Mouse (Mus musculus) neural tube, embryonic 11.5 days (tissue): ENCODE results near the gene Gfy. TPM values are rescaled to one million over a fixed set of nuclear protein-coding genes. Genes with fewer than 3 reads are reported as not detected.
"Not testable (repeated sequence)": the region's sequence is repeated elsewhere in the genome, so short reads cannot be mapped to it uniquely, and the experiment has no call there.

ENCODE experiments used
- ATAC-seq: fragments of 200-750 bp; cut with Nextera tagmentation; 2 replicates; pipeline ENCODE4 v1.8.0; 2017; ENCODE audit warnings: moderate number of reproducible peaks, mild to moderate bottlenecking, moderate TSS enrichment, moderate library complexity; ENCODE audit not compliant: insufficient read depth, low FRiP score, low TSS enrichment
- DNase-seq: peaks from one replicate; pipeline ENCODE4 v3.0.0-alpha.2; 2015; ENCODE audit warnings: low spot score
- H3K27ac ChIP-seq: fragments of 300-500 bp; sonication (generic); 2 replicates; pipeline ENCODE4 v1.5.1; 2014; ENCODE audit warnings: low read depth, mild to moderate bottlenecking, low read length
- H3K27me3 ChIP-seq: fragments of 300-500 bp; sonication (generic); 2 replicates; pipeline ENCODE4 v1.6.1; 2014; ENCODE audit warnings: mild to moderate bottlenecking, low read length, mixed read lengths; ENCODE audit not compliant: control insufficient read depth, insufficient read depth
- H3K36me3 ChIP-seq: fragments of 300-500 bp; sonication (generic); 2 replicates; pipeline ENCODE4 v1.6.1; 2014; ENCODE audit warnings: mild to moderate bottlenecking, low read length, moderate library complexity, mixed read lengths; ENCODE audit not compliant: control insufficient read depth, insufficient read depth
- H3K4me1 ChIP-seq: fragments of 300-500 bp; sonication (generic); 2 replicates; pipeline ENCODE4 v1.6.1; 2014; ENCODE audit warnings: low read length, mixed read lengths; ENCODE audit not compliant: control insufficient read depth, insufficient read depth
- H3K4me2 ChIP-seq: fragments of 300-500 bp; sonication (generic); 2 replicates; pipeline ENCODE4 v1.6.1; 2014; ENCODE audit warnings: low read depth, mild to moderate bottlenecking, moderate library complexity
- H3K4me3 ChIP-seq: fragments of 300-500 bp; sonication (generic); 2 replicates; pipeline ENCODE4 v1.5.1; 2014; ENCODE audit warnings: low read depth, low read length
- H3K9ac ChIP-seq: fragments of 300-500 bp; sonication (generic); 2 replicates; pipeline ENCODE4 v1.6.1; 2014; ENCODE audit warnings: mild to moderate bottlenecking, low read length
- H3K9me3 ChIP-seq: fragments of 300-500 bp; sonication (generic); 2 replicates; pipeline ENCODE4 v1.6.1; 2016; ENCODE audit warnings: low read length; ENCODE audit not compliant: control insufficient read depth
- WGBS: fragments of 180-500 bp; shearing (Covaris S2); extraction: QIAGEN DNeasy Blood & Tissue Kit; methylation state at CpG from one replicate; pipeline ENCODE4 v1.1.7; 2014; 5-methylcytosine and 5-hydroxymethylcytosine counted together
- polyA plus RNA-seq: library from polyadenylated mRNA; unstranded; fragments of >200 nt; fragmentation: Nextera tagmentation; extraction: Ambion mirVana; gene quantifications from 2 replicates; pipeline ENCODE4 v1.2.1, GENCODE M21; 2014

The Gfy gene
- polyA plus RNA-seq, 1 experiment from 2014 or later: not detected

- H3K4me3 ChIP-seq: no peak overlapping the region
- H3K4me2 ChIP-seq: no peak overlapping the region
- peaks cover 76% of the 10 kb centered on the region for H3K27me3 ChIP-seq
- H3K9me3 ChIP-seq: no peaks in the 10 kb centered on the region
- no peak overlapping the region for H3K27ac ChIP-seq
- ATAC-seq (no peak), DNase-seq (no peak)
- WGBS: 4% methylated on average over 25 of the region's 31 CpGs
- no peak overlapping the region for H3K9ac ChIP-seq
- no peaks in the 10 kb centered on the region; the same call in 1 of the 2 replicates for H3K36me3 ChIP-seq
- peaks cover 8% of the 10 kb centered on the region for H3K4me1 ChIP-seq
Observed at GRCm38 (mm10) chr7:45176356-45176755, 3.0 kb downstream of the Gfy start.

GRCm38 (mm10) chr7:45175929-45176328 lies 3.4 kb downstream of the Gfy start:
- 3% methylated on average over 23 of the region's 23 CpGs for WGBS
- Histone ChIP-seq H3K27ac (no peak overlapping the region), H3K9ac (no peak overlapping the region), H3K9me3 (no peaks in the 10 kb centered on the region), H3K4me3 (no peak overlapping the region), H3K4me2 (no peak overlapping the region), H3K4me1 (peaks cover 6% of the 10 kb centered on the region), H3K36me3 (no peaks in the 10 kb centered on the region; the same call in 1 of the 2 replicates), H3K27me3 (peaks cover 72% of the 10 kb centered on the region)
- DNase-seq (no peak), ATAC-seq (no peak)

- Histone ChIP-seq H3K36me3 (no peaks in the 10 kb centered on the region; the same call in 1 of the 2 replicates), H3K27me3 (peaks cover 66% of the 10 kb centered on the region), H3K27ac (no peak overlapping the region), H3K4me2 (no peak overlapping the region), H3K4me3 (no peak overlapping the region), H3K4me1 (peaks cover 6% of the 10 kb centered on the region), H3K9ac (no peak overlapping the region), H3K9me3 (no peaks in the 10 kb centered on the region)
- 3% methylated on average over 13 of the region's 13 CpGs for WGBS
- DNase-seq (no peak), ATAC-seq (no peak)
Observed at GRCm38 (mm10) chr7:45175398-45175797, 4.0 kb downstream of the Gfy start.

- ATAC-seq (no peak), DNase-seq (peak; percentile 32)
- H3K27ac ChIP-seq: no peak overlapping the region
- H3K4me2 ChIP-seq: peak overlapping the region; percentile 4; the same call in 1 of the 2 replicates
- no peaks in the 10 kb centered on the region; the same call in 1 of the 2 replicates for H3K36me3 ChIP-seq
- no peak overlapping the region for H3K4me3 ChIP-seq
- H3K9me3 ChIP-seq: peaks cover 2% of the 10 kb centered on the region
- no peak overlapping the region for H3K9ac ChIP-seq
- WGBS: 4% methylated on average over 29 of the region's 29 CpGs
- peaks cover 61% of the 10 kb centered on the region for H3K27me3 ChIP-seq
- peaks cover 6% of the 10 kb centered on the region for H3K4me1 ChIP-seq
Observed at GRCm38 (mm10) chr7:45174567-45175280, 4.6 kb downstream of the Gfy start.

GRCm38 (mm10) chr7:45173772-45174171 lies 5.6 kb downstream of the Gfy start:
- H3K4me2 ChIP-seq, H3K9ac ChIP-seq, H3K4me1 ChIP-seq, H3K27ac ChIP-seq, H3K9me3 ChIP-seq, H3K36me3 ChIP-seq, H3K4me3 ChIP-seq, ATAC-seq, DNase-seq: not testable (repeated sequence)
- 60% methylated on average over 1 of the region's 1 CpGs for WGBS
- peaks cover 61% of the 10 kb centered on the region for H3K27me3 ChIP-seq

GRCm38 (mm10) chr7:45172974-45173373 lies 6.4 kb downstream of the Gfy start:
- Histone ChIP-seq H3K36me3 (no peaks in the 10 kb centered on the region; the same call in 1 of the 2 replicates), H3K4me1 (peaks cover 6% of the 10 kb centered on the region), H3K4me3 (no peak overlapping the region), H3K9ac (no peak overlapping the region), H3K27ac (no peak overlapping the region), H3K9me3 (peaks cover 8% of the 10 kb centered on the region), H3K27me3 (peaks cover 60% of the 10 kb centered on the region), H3K4me2 (no peak overlapping the region)
- no peak for DNase-seq
- 64% methylated on average over 7 of the region's 7 CpGs for WGBS
- ATAC-seq: no peak

- no peak overlapping the region for H3K27ac ChIP-seq
- H3K4me3 ChIP-seq: no peak overlapping the region
- ATAC-seq: no peak
- no peaks in the 10 kb centered on the region for H3K4me1 ChIP-seq
- no peak overlapping the region for H3K4me2 ChIP-seq
- 97% methylated on average over 3 of the region's 3 CpGs for WGBS
- no peaks in the 10 kb centered on the region; the same call in 1 of the 2 replicates for H3K36me3 ChIP-seq
- peaks cover 8% of the 10 kb centered on the region for H3K9me3 ChIP-seq
- H3K27me3 ChIP-seq: peaks cover 58% of the 10 kb centered on the region
- no peak for DNase-seq
- H3K9ac ChIP-seq: no peak overlapping the region
Observed at GRCm38 (mm10) chr7:45169495-45169894, 9.9 kb downstream of the Gfy start.

GRCm38 (mm10) chr7:45168656-45169055 lies 10.7 kb downstream of the Gfy start:
- Histone ChIP-seq H3K9me3 (peaks cover 8% of the 10 kb centered on the region), H3K9ac (no peak overlapping the region), H3K4me1 (peaks cover 3% of the 10 kb centered on the region), H3K27ac (no peak overlapping the region), H3K4me3 (no peak overlapping the region), H3K27me3 (peaks cover 59% of the 10 kb centered on the region), H3K36me3 (no peaks in the 10 kb centered on the region; the same call in 1 of the 2 replicates), H3K4me2 (no peak overlapping the region)
- DNase-seq: no peak
- no peak for ATAC-seq
- 3% methylated on average over 24 of the region's 24 CpGs for WGBS
